Comparison of ENCODE assay signal across 16 mouse cellular contexts in the genomic region with DNA sequence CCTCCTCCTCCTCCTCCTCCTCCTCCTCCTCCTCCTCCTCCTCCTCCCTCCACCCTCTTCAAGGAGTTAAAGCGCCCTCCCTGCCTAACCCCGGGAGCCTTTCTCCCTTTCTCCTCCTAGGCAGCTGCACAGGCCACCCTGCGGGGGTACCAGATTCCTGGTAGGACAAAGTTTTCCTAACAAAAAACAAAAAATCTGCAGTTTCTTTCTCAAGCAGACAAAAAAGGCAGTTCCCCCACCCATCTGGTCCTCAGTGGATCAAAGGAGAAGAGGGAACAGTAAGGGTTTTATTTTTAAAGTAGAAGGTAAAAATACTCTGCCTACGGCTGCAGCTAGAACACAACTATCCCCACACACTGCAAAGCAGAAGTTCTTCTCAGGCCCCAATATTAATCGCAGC.
A peak's percentile ranks its signal among the peaks of the same experiment; 100 is the strongest.
DNase-seq lines count a peak whose midpoint lies in the region; ATAC-seq lines count a peak whose summit lies in the region.
"Had no signal": no experiment of that assay in that cellular context is flagged by ENCODE, and none has a peak within 500 bp of the region (broad histone marks: within the 10 kb centered on the region; RNA-seq: fewer than 3 reads in every experiment).

No protein-coding gene starts in this region.

- no peaks in the 10 kb centered on the region for H3K27me3 ChIP-seq in hindbrain, embryonic 12.5 days
- H3K27me3 ChIP-seq in hindbrain, embryonic 11.5 days (ENCODE audit: control insufficient read depth, insufficient read depth, low read length): no peaks in the 10 kb centered on the region
- H3K27me3 ChIP-seq in forebrain, embryonic 14.5 days (replicated peaks; ENCODE audit: control insufficient read depth, insufficient read depth, low read length): no peaks in the 10 kb centered on the region
- no peaks in the 10 kb centered on the region for H3K27me3 ChIP-seq in hindbrain, embryonic 15.5 days
- no peaks in the 10 kb centered on the region for H3K27me3 ChIP-seq in midbrain, embryonic 15.5 days (replicated peaks)
- H3K27me3 ChIP-seq: heart, embryonic 15.5 days; liver, embryonic 15.5 days had no signal

- H3K4me3 ChIP-seq in hindbrain, embryonic 12.5 days: no peak overlapping the region
- no peak overlapping the region for H3K4me3 ChIP-seq in hindbrain, embryonic 11.5 days (ENCODE audit: low read depth, low read length)
- no peak overlapping the region for H3K4me3 ChIP-seq in forebrain, embryonic 14.5 days (ENCODE audit: low read depth, low read length)
- H3K4me3 ChIP-seq in hindbrain, embryonic 15.5 days: peak overlapping the region; percentile 38; the same call in 1 of the 2 replicates
- no peak overlapping the region for H3K4me3 ChIP-seq in midbrain, embryonic 15.5 days
- H3K4me3 ChIP-seq: heart, embryonic 15.5 days; liver, embryonic 15.5 days; megakaryocyte, embryonic 14.5 days had no signal

- no peak overlapping the region for H3K9ac ChIP-seq in hindbrain, embryonic 12.5 days
- no peak overlapping the region for H3K9ac ChIP-seq in hindbrain, embryonic 11.5 days (ENCODE audit: low read depth, low read length)
- H3K9ac ChIP-seq in forebrain, embryonic 14.5 days (ENCODE audit: low read length): no peak overlapping the region
- no peak overlapping the region for H3K9ac ChIP-seq in hindbrain, embryonic 15.5 days
- H3K9ac ChIP-seq in midbrain, embryonic 15.5 days: no peak overlapping the region
- H3K9ac ChIP-seq: heart, embryonic 15.5 days; liver, embryonic 15.5 days had no signal

- no peaks in the 10 kb centered on the region for H3K36me3 ChIP-seq in hindbrain, embryonic 12.5 days
- no peaks in the 10 kb centered on the region for H3K36me3 ChIP-seq in hindbrain, embryonic 11.5 days (ENCODE audit: control insufficient read depth, insufficient read depth, low read length)
- no peaks in the 10 kb centered on the region for H3K36me3 ChIP-seq in forebrain, embryonic 14.5 days (ENCODE audit: control insufficient read depth, insufficient read depth, low read length)
- no peaks in the 10 kb centered on the region for H3K36me3 ChIP-seq in hindbrain, embryonic 15.5 days
- no peaks in the 10 kb centered on the region for H3K36me3 ChIP-seq in midbrain, embryonic 15.5 days (replicated peaks)
- H3K36me3 ChIP-seq: heart, embryonic 15.5 days; liver, embryonic 15.5 days had no signal

- 42% methylated on average over 3 of the region's 5 CpGs for WGBS in hindbrain, embryonic 12.5 days
- WGBS in hindbrain, embryonic 11.5 days: 49% methylated on average over 3 of the region's 5 CpGs
- WGBS in forebrain, embryonic 14.5 days: 33% methylated on average over 3 of the region's 5 CpGs
- 35% methylated on average over 4 of the region's 5 CpGs for WGBS in hindbrain, embryonic 15.5 days
- WGBS in midbrain, embryonic 15.5 days: 30% methylated on average over 5 of the region's 5 CpGs

- H3K4me2 ChIP-seq in hindbrain, embryonic 12.5 days (replicated peaks): peak overlapping the region; percentile 44
- H3K4me2 ChIP-seq in hindbrain, embryonic 11.5 days (replicated peaks; ENCODE audit: low read depth, low read length): no peak overlapping the region
- H3K4me2 ChIP-seq in forebrain, embryonic 14.5 days (ENCODE audit: low read length): peak overlapping the region; percentile 52; the same call in 1 of the 2 replicates
- H3K4me2 ChIP-seq in hindbrain, embryonic 15.5 days: peak overlapping the region; percentile 60
- H3K4me2 ChIP-seq in midbrain, embryonic 15.5 days: peak overlapping the region; percentile 56
- H3K4me2 ChIP-seq: heart, embryonic 15.5 days; liver, embryonic 15.5 days had no signal

- H3K9me3 ChIP-seq in hindbrain, embryonic 12.5 days (replicated peaks): no peaks in the 10 kb centered on the region
- H3K9me3 ChIP-seq in hindbrain, embryonic 11.5 days (ENCODE audit: control insufficient read depth, low read length): no peaks in the 10 kb centered on the region
- H3K9me3 ChIP-seq in forebrain, embryonic 14.5 days (replicated peaks; ENCODE audit: control insufficient read depth, low read length): no peaks in the 10 kb centered on the region
- H3K9me3 ChIP-seq in hindbrain, embryonic 15.5 days: no peaks in the 10 kb centered on the region
- no peaks in the 10 kb centered on the region for H3K9me3 ChIP-seq in midbrain, embryonic 15.5 days
- H3K9me3 ChIP-seq: heart, embryonic 15.5 days; liver, embryonic 15.5 days; megakaryocyte, embryonic 14.5 days had no signal

- DNase-seq in hindbrain, embryonic 11.5 days (ENCODE audit: low spot score): no peak
- no peak for DNase-seq in forebrain, embryonic 14.5 days (ENCODE audit: low spot score)
- no peak for DNase-seq in gastrocnemius, postnatal 36 days
- DNase-seq in frontal cortex, postnatal 25 days (ENCODE audit: low spot score in 2 of 2): no peak
- DNase-seq in frontal cortex, postnatal 14 days (ENCODE audit: low spot score in 2 of 2): no peak
- DNase-seq: heart, adult 18-20 months; kidney, adult 18-20 months; kidney, postnatal 25 days; lung, postnatal 10 days; thymus, postnatal 25 days had no signal

- ATAC-seq in hindbrain, embryonic 12.5 days (ENCODE audit: low FRiP score): no peak
- no peak for ATAC-seq in hindbrain, embryonic 11.5 days (ENCODE audit: low FRiP score)
- ATAC-seq in forebrain, embryonic 14.5 days: no peak
- no peak for ATAC-seq in hindbrain, embryonic 15.5 days (ENCODE audit: low FRiP score, low read depth)
- ATAC-seq in midbrain, embryonic 15.5 days (replicated peaks): no peak

- H3K27ac ChIP-seq in hindbrain, embryonic 12.5 days: no peak overlapping the region
- no peak overlapping the region for H3K27ac ChIP-seq in hindbrain, embryonic 11.5 days (ENCODE audit: low read depth, low read length)
- no peak overlapping the region for H3K27ac ChIP-seq in forebrain, embryonic 14.5 days (ENCODE audit: low read depth, low read length)
- H3K27ac ChIP-seq in hindbrain, embryonic 15.5 days (replicated peaks): no peak overlapping the region
- H3K27ac ChIP-seq in midbrain, embryonic 15.5 days: no peak overlapping the region
- H3K27ac ChIP-seq: heart, embryonic 15.5 days; liver, embryonic 15.5 days had no signal

- intact Hi-C loops in gastrocnemius, postnatal 36 days (cut with DNase I): no loop called here

- H3K4me1 ChIP-seq in hindbrain, embryonic 12.5 days: peaks cover 30% of the 10 kb centered on the region
- H3K4me1 ChIP-seq in hindbrain, embryonic 11.5 days (replicated peaks; ENCODE audit: control insufficient read depth, insufficient read depth, low read length): no peaks in the 10 kb centered on the region; the same call in 1 of the 2 replicates
- H3K4me1 ChIP-seq in forebrain, embryonic 14.5 days (ENCODE audit: control insufficient read depth, insufficient read depth, low read length): peaks cover 9% of the 10 kb centered on the region; the same call in 1 of the 2 replicates
- peaks cover 30% of the 10 kb centered on the region for H3K4me1 ChIP-seq in hindbrain, embryonic 15.5 days (replicated peaks)
- H3K4me1 ChIP-seq in midbrain, embryonic 15.5 days: peaks cover 32% of the 10 kb centered on the region
- H3K4me1 ChIP-seq: liver, embryonic 15.5 days; megakaryocyte, embryonic 14.5 days had no signal
